Mouse (Mus musculus) embryonic fibroblast, embryonic 13.5 days (primary cell): Measurements from ENCODE around the gene Mdga1.

ENCODE experiments used
- CTCF ChIP-seq: IDR thresholded peaks from 2 replicates; pipeline ENCODE4 v1.5.1; 2011; ENCODE audit warnings: mild to moderate bottlenecking, control low read depth, low read length, moderate library complexity, borderline replicate concordance; ENCODE audit not compliant: insufficient read depth
- POLR2A ChIP-seq: IDR thresholded peaks from 2 replicates; pipeline ENCODE4 v1.6.1; 2011; ENCODE audit warnings: low read depth, mild to moderate bottlenecking, control low read depth, low read length, moderate library complexity

DNA sequence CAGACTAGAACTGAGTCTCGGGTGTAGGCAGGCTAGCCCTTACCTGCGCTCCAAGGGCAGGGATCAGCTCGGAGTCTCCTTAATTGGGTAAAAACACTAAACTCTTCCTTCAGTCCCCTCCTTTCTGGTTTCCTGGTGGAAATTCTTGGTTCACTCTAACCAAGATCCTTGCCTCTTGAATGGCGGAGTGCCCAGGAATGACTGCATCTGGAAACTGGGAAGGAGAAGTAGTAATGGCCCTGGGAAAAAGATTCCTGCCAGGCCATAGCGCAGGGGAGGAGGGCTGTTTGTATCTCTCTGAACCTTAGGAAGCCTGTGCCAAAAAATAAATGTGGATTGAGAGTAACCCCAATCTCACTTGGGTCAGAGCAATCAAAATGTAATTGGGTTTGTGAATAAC, 30.9 kb downstream of the Mdga1 start:
- TF ChIP-seq POLR2A (no peak), CTCF (no peak)
